Mouse (Mus musculus): Measurements from ENCODE around the gene Ninj2.

DNA sequence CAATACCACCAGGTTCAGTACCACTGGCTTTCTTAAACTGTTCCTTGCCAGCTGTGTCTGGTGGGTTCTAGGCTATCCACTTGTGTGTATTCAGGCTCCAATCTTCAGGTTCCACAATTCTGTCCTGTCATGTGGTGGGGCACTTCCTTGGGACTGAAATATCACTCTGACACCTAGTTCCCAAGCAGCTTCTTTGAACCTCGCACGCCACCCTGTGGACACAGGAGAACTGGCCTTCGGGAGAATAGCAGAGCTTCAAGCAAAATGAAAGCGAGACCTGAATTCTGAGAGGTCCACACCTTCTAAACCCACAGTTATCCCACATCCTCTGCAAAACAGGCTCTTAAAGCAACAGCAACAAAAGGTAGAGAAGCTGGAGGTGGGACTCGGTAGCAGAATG lies 100.0 kb downstream of the Ninj2 start:
- TF ChIP-seq USF1 (IDR thresholded peaks at IDR 0.05; ENCODE audit: low read depth, low read length) = peak; percentile 75
- TF ChIP-seq CTCF (IDR thresholded peaks at IDR 0.05 in 2 of 3, conservative IDR thresholded peaks at IDR 0.05 in 1 of 3; ENCODE audit: control insufficient read depth in 1 of 3, insufficient read depth in 1 of 3, low read depth in 2 of 3, low read length in 3 of 3, poor library complexity in 1 of 3, severe bottlenecking in 1 of 3) = peak in 2 of 3 experiments; percentile 88 to 96
- no peak for TF ChIP-seq TAL1 (IDR thresholded peaks at IDR 0.05; ENCODE audit: low read length)
- peak; percentile 99 for TF ChIP-seq SMC3 (IDR thresholded peaks at IDR 0.05; ENCODE audit: low read depth, low read length)
- no peak for TF ChIP-seq POLR2AphosphoS5 (IDR thresholded peaks at IDR 0.05; ENCODE audit: borderline replicate concordance, low read depth, low read length)
- TF ChIP-seq POLR2A (IDR thresholded peaks at IDR 0.05; ENCODE audit: control insufficient read depth in 1 of 2, insufficient read depth in 1 of 2, low read depth in 1 of 2, low read length in 2 of 2, poor library complexity in 1 of 2) = no peak
- TF ChIP-seq ELF1 (IDR thresholded peaks at IDR 0.05; ENCODE audit: low read depth, low read length) = 0 out of 2 replicates have a peak, but pooled peaks have one; percentile 33
- TF ChIP-seq MXI1 (IDR thresholded peaks at IDR 0.05; ENCODE audit: low read depth, low read length) = peak; percentile 66
- no peak for TF ChIP-seq EP300 (IDR thresholded peaks at IDR 0.05; ENCODE audit: low read depth in 1 of 2, low read length in 2 of 2)

All from MEL (cell line).